Mouse (Mus musculus) hindbrain, embryonic 16.5 days (tissue): ENCODE results near the gene Foxl1. TPM values are rescaled to one million over a fixed set of nuclear protein-coding genes. Genes with fewer than 3 reads are reported as not detected.

Source experiments
- ATAC-seq: fragments of 200-750 bp; cut with Nextera tagmentation; 2 replicates; pipeline ENCODE4 v1.8.0; 2017; ENCODE audit warnings: moderate TSS enrichment, moderate library complexity
- H3K27ac ChIP-seq: fragments of 300-500 bp; sonication (generic); 2 replicates; pipeline ENCODE4 v1.5.1; 2014; ENCODE audit warnings: low read depth, mild to moderate bottlenecking, control low read depth, low read length, moderate library complexity
- H3K27me3 ChIP-seq: fragments of 300-500 bp; sonication (generic); replicated peaks from 2 replicates; pipeline ENCODE4 v1.6.1; 2014; ENCODE audit warnings: low read length; ENCODE audit not compliant: control insufficient read depth, insufficient read depth
- H3K36me3 ChIP-seq: fragments of 300-500 bp; sonication (generic); 2 replicates; pipeline ENCODE4 v1.6.1; 2014; ENCODE audit warnings: mild to moderate bottlenecking, low read length, moderate library complexity, mixed read lengths; ENCODE audit not compliant: control insufficient read depth, insufficient read depth
- H3K4me1 ChIP-seq: fragments of 300-500 bp; sonication (generic); 2 replicates; pipeline ENCODE4 v1.6.1; 2014; ENCODE audit warnings: low read depth, low read length; ENCODE audit not compliant: control insufficient read depth, insufficient read depth
- H3K4me2 ChIP-seq: fragments of 300-500 bp; sonication (generic); 2 replicates; pipeline ENCODE4 v1.6.1; 2014; ENCODE audit warnings: mild to moderate bottlenecking, low read length, control low read depth, moderate library complexity
- H3K4me3 ChIP-seq: fragments of 300-500 bp; sonication (generic); 2 replicates; pipeline ENCODE4 v1.5.1; 2014; ENCODE audit warnings: mild to moderate bottlenecking, low read length, control low read depth, moderate library complexity
- H3K9ac ChIP-seq: fragments of 300-500 bp; sonication (generic); 2 replicates; pipeline ENCODE4 v1.6.1; 2014; ENCODE audit warnings: low read depth, mild to moderate bottlenecking, control low read depth, low read length, moderate library complexity
- H3K9me3 ChIP-seq: fragments of 300-500 bp; sonication (generic); 2 replicates; pipeline ENCODE4 v1.6.1; 2014; ENCODE audit warnings: mild to moderate bottlenecking, low read length, moderate library complexity; ENCODE audit not compliant: control insufficient read depth
- WGBS: fragments of 180-500 bp; shearing (Covaris S2); extraction: QIAGEN DNeasy Blood & Tissue Kit; methylation state at CpG from one replicate; pipeline ENCODE4 v1.1.7; 2014; 5-methylcytosine and 5-hydroxymethylcytosine counted together
- polyA plus RNA-seq: library from polyadenylated mRNA; unstranded; fragments of >200 nt; fragmentation: Nextera tagmentation; extraction: Ambion mirVana; gene quantifications from 2 replicates; pipeline ENCODE4 v1.2.1, GENCODE M21; 2015

Gene Foxl1
- polyA plus RNA-seq, 1 experiment from 2014 or later = 0.09 TPM

GRCm38 (mm10) chr8:121120456-121121419 is 7.0 kb upstream of the Foxl1 start:
- Histone ChIP-seq H3K27ac (no peak overlapping the region), H3K36me3 (no peaks in the 10 kb centered on the region), H3K4me1 (peaks cover 17% of the 10 kb centered on the region), H3K4me2 (no peak overlapping the region), H3K4me3 (0 out of 2 replicates have a peak overlapping the region, but pooled peaks have one; percentile 3), H3K9ac (no peak overlapping the region), H3K9me3 (peaks cover 4% of the 10 kb centered on the region; the same call in 1 of the 2 replicates), H3K27me3 (peaks cover 83% of the 10 kb centered on the region)
- WGBS = 7% methylated on average over 17 of the region's 17 CpGs
- no peak for ATAC-seq

- WGBS = 6% methylated on average over 8 of the region's 8 CpGs
- Histone ChIP-seq H3K9me3 (peaks cover 4% of the 10 kb centered on the region; the same call in 1 of the 2 replicates), H3K4me3 (no peak overlapping the region), H3K4me1 (peaks cover 12% of the 10 kb centered on the region), H3K9ac (no peak overlapping the region), H3K27me3 (peaks cover 81% of the 10 kb centered on the region), H3K36me3 (no peaks in the 10 kb centered on the region), H3K27ac (no peak overlapping the region), H3K4me2 (no peak overlapping the region)
- ATAC-seq = no peak
These were observed 6.0 kb upstream of the Foxl1 start for GRCm38 (mm10) chr8:121121704-121122103.

GRCm38 (mm10) chr8:121122368-121122767 is 5.4 kb upstream of the Foxl1 start:
- Histone ChIP-seq H3K27ac (no peak overlapping the region), H3K27me3 (peaks cover 79% of the 10 kb centered on the region), H3K36me3 (no peaks in the 10 kb centered on the region), H3K4me1 (peaks cover 7% of the 10 kb centered on the region), H3K4me2 (no peak overlapping the region), H3K9me3 (no peaks in the 10 kb centered on the region), H3K4me3 (no peak overlapping the region), H3K9ac (no peak overlapping the region)
- no peak for ATAC-seq
- WGBS = 7% methylated on average over 7 of the region's 7 CpGs

- 29% methylated on average over 2 of the region's 2 CpGs for WGBS
- Histone ChIP-seq H3K27me3 (peaks cover 72% of the 10 kb centered on the region), H3K4me2 (no peak overlapping the region), H3K9ac (no peak overlapping the region), H3K4me3 (no peak overlapping the region), H3K9me3 (no peaks in the 10 kb centered on the region), H3K4me1 (peaks cover 9% of the 10 kb centered on the region), H3K27ac (no peak overlapping the region), H3K36me3 (no peaks in the 10 kb centered on the region)
- ATAC-seq = no peak
These were observed 4.6 kb upstream of the Foxl1 start for GRCm38 (mm10) chr8:121123113-121123512.

GRCm38 (mm10) chr8:121124547-121125239 is 3.0 kb upstream of the Foxl1 start:
- H3K4me2 ChIP-seq = peak overlapping the region; percentile 11
- H3K4me3 ChIP-seq = no peak overlapping the region

GRCm38 (mm10) chr8:121125311-121125876 is 2.3 kb upstream of the Foxl1 start:
- H3K27me3 ChIP-seq = peaks cover 77% of the 10 kb centered on the region
- H3K4me3 ChIP-seq = peak overlapping the region; percentile 24
- H3K4me1 ChIP-seq = peaks cover 17% of the 10 kb centered on the region
- no peaks in the 10 kb centered on the region for H3K9me3 ChIP-seq
- no peak overlapping the region for H3K9ac ChIP-seq
- no peaks in the 10 kb centered on the region for H3K36me3 ChIP-seq
- peak; percentile 69; the same call in 1 of the 2 replicates for ATAC-seq
- H3K4me2 ChIP-seq = peak overlapping the region; percentile 51
- no peak overlapping the region for H3K27ac ChIP-seq
- WGBS = under 1% methylated on average over 35 of the region's 36 CpGs

More at GRCm38 (mm10) chr8:121124547-121125239, 3.0 kb upstream of the Foxl1 start:
- Histone ChIP-seq H3K27me3 (peaks cover 77% of the 10 kb centered on the region), H3K9me3 (no peaks in the 10 kb centered on the region), H3K9ac (no peak overlapping the region), H3K36me3 (no peaks in the 10 kb centered on the region), H3K4me1 (peaks cover 17% of the 10 kb centered on the region), H3K27ac (no peak overlapping the region)
- no peak for ATAC-seq
- WGBS = 2% methylated on average over 17 of the region's 17 CpGs

GRCm38 (mm10) chr8:121126191-121126590 is 1.5 kb upstream of the Foxl1 start:
- peaks cover 17% of the 10 kb centered on the region for H3K4me1 ChIP-seq
- H3K9ac ChIP-seq = no peak overlapping the region
- no peak overlapping the region for H3K4me2 ChIP-seq
- H3K27me3 ChIP-seq = peaks cover 76% of the 10 kb centered on the region
- WGBS = 5% methylated on average over 6 of the region's 6 CpGs
- H3K36me3 ChIP-seq = no peaks in the 10 kb centered on the region
- no peak for ATAC-seq
- no peak overlapping the region for H3K4me3 ChIP-seq
- H3K9me3 ChIP-seq = no peaks in the 10 kb centered on the region
- no peak overlapping the region for H3K27ac ChIP-seq

GRCm38 (mm10) chr8:121126694-121127093 is 1.0 kb upstream of the Foxl1 start:
- 7% methylated on average over 6 of the region's 6 CpGs for WGBS

GRCm38 (mm10) chr8:121127291-121127701 is 444 bp upstream of the Foxl1 start:
- 4% methylated on average over 10 of the region's 11 CpGs for WGBS
- no peak overlapping the region for H3K4me2 ChIP-seq

More at GRCm38 (mm10) chr8:121126694-121127093, 1.0 kb upstream of the Foxl1 start:
- Histone ChIP-seq H3K9ac (no peak overlapping the region), H3K36me3 (no peaks in the 10 kb centered on the region), H3K4me1 (peaks cover 17% of the 10 kb centered on the region), H3K27ac (no peak overlapping the region), H3K27me3 (peaks cover 71% of the 10 kb centered on the region), H3K4me2 (no peak overlapping the region), H3K9me3 (no peaks in the 10 kb centered on the region), H3K4me3 (no peak overlapping the region)
- no peak for ATAC-seq

More at GRCm38 (mm10) chr8:121127291-121127701, 444 bp upstream of the Foxl1 start:
- no peak for ATAC-seq
- H3K27ac ChIP-seq = no peak overlapping the region
- H3K4me3 ChIP-seq = no peak overlapping the region
- H3K9me3 ChIP-seq = no peaks in the 10 kb centered on the region
- peaks cover 71% of the 10 kb centered on the region for H3K27me3 ChIP-seq
- no peaks in the 10 kb centered on the region for H3K36me3 ChIP-seq
- peaks cover 17% of the 10 kb centered on the region for H3K4me1 ChIP-seq
- H3K9ac ChIP-seq = no peak overlapping the region
